Mouse (Mus musculus) adrenal gland, adult 2 months (tissue): ENCODE data around the gene Gpr176. TPM values are rescaled to one million over a fixed set of nuclear protein-coding genes. Genes with fewer than 3 reads are reported as not detected.

Experiments
- DNase-seq: peaks from one replicate; pipeline ENCODE4 v3.0.0; 2021
- microRNA-seq, 2 experiments: library from miRNA; unstranded; fragments of <30 nt; microRNA quantifications; one replicate each; pipeline ENCODE4 v1.2.0; 2021
- polyA plus RNA-seq: library from polyadenylated mRNA; depleted of rRNA; stranded (reverse); fragments of >200 nt; gene quantifications from 2 replicates; pipeline ENCODE4 v1.2.3, GENCODE M21; 2012; rRNA removed
- total RNA-seq, 2 experiments: library from RNA; stranded (reverse); gene quantifications; 2 replicates each; pipeline ENCODE4 v1.2.3; 2021

Gene Gpr176
- total and polyA plus RNA-seq, 3 experiments, result 1.5 to 3.3 (median 3.2) TPM

- DNase-seq, result peak; percentile 66
Observed at GRCm38 (mm10) chr2:118245914-118246313, 127.3 kb downstream of the Gpr176 start.

GRCm38 (mm10) chr2:118236196-118236595 lies 137.0 kb downstream of the Gpr176 start:
- DNase-seq, result no peak

GRCm38 (mm10) chr2:118235614-118236013 lies 137.6 kb downstream of the Gpr176 start:
- DNase-seq, result no peak

GRCm38 (mm10) chr2:118230544-118230943 lies 142.7 kb downstream of the Gpr176 start:
- DNase-seq, result no peak

GRCm38 (mm10) chr2:118228486-118229079 lies 144.6 kb downstream of the Gpr176 start:
- DNase-seq, result no peak

Small RNA genes lying within 50 kb of the gene (microRNA-seq; reads per million reads assigned to microRNA genes)
- gene Gm22800, result 0 reads per million in 2 experiments

Other genes starting within 250 kb of the Gpr176 start
- under 1 TPM; 0.37 to 0.45 TPM for gene Fsip1, start 116.5 kb downstream of the Gpr176 start, total RNA-seq
- not detected in 2 replicates for gene Fsip1, start 116.5 kb downstream of the Gpr176 start, polyA plus RNA-seq
- 10 to 100 TPM; 15.1 to 17.0 TPM for gene Eif2ak4, start 15.2 kb upstream of the Gpr176 start, total RNA-seq
- gene Eif2ak4, start 15.2 kb upstream of the Gpr176 start, polyA plus RNA-seq, result 11.2 and 11.9 TPM in 2 replicates
- gene Srp14, start 106.3 kb upstream of the Gpr176 start, total RNA-seq, result 100 to 1,000 TPM; 181 to 246 TPM
- gene Srp14, start 106.3 kb upstream of the Gpr176 start, polyA plus RNA-seq, result 45.7 and 48.2 TPM in 2 replicates
- gene Bmf, start 176.3 kb upstream of the Gpr176 start, total RNA-seq, result 10 to 100 TPM in 1 of 2 experiments, 1 to 10 TPM in 1; 8.9 to 15.9 TPM
- 29.6 and 31.1 TPM in 2 replicates for gene Bmf, start 176.3 kb upstream of the Gpr176 start, polyA plus RNA-seq
- 1 to 10 TPM; 2.8 to 4.6 TPM for gene Bub1b, start 224.8 kb upstream of the Gpr176 start, total RNA-seq
- gene Bub1b, start 224.8 kb upstream of the Gpr176 start, polyA plus RNA-seq, result 1.0 and 1.1 TPM in 2 replicates